Mouse (Mus musculus): ENCODE results near the gene Ccdc185.

Ccdc185 gene

GRCm38 (mm10) chr1:182749080-182749479, at the start of gene Ccdc185:
Gene Ccdc185, minus strand, starts transcription at chr1:182749180.
- no peak for DNase-seq (ENCODE audit: low spot score)

- no peak for DNase-seq (ENCODE audit: low spot score)
Measured at GRCm38 (mm10) chr1:182797048-182797447, 48.1 kb upstream of the Ccdc185 start.

- DNase-seq (ENCODE audit: low spot score), result no peak
Measured at GRCm38 (mm10) chr1:182794628-182795027, 45.6 kb upstream of the Ccdc185 start.

GRCm38 (mm10) chr1:182794221-182794620, 45.2 kb upstream of the Ccdc185 start:
- no peak for DNase-seq (ENCODE audit: low spot score)

- DNase-seq (ENCODE audit: low spot score), result peak; percentile 38
Measured at GRCm38 (mm10) chr1:182792521-182793071, 43.6 kb upstream of the Ccdc185 start.

- DNase-seq (ENCODE audit: low spot score), result no peak
Measured at GRCm38 (mm10) chr1:182788896-182789295, 39.9 kb upstream of the Ccdc185 start.

- no peak for DNase-seq (ENCODE audit: low spot score)
Measured at GRCm38 (mm10) chr1:182787030-182787429, 38.0 kb upstream of the Ccdc185 start.

GRCm38 (mm10) chr1:182785504-182785903, 36.5 kb upstream of the Ccdc185 start:
- no peak for DNase-seq (ENCODE audit: low spot score)

- no peak for DNase-seq (ENCODE audit: low spot score)
Measured at GRCm38 (mm10) chr1:182784784-182785183, 35.8 kb upstream of the Ccdc185 start.

- no peak for DNase-seq (ENCODE audit: low spot score)
Measured at GRCm38 (mm10) chr1:182783774-182784173, 34.8 kb upstream of the Ccdc185 start.

GRCm38 (mm10) chr1:182779024-182779520, 30.1 kb upstream of the Ccdc185 start:
- no peak for DNase-seq (ENCODE audit: low spot score)

- no peak for DNase-seq (ENCODE audit: low spot score)
Measured at GRCm38 (mm10) chr1:182778225-182778624, 29.2 kb upstream of the Ccdc185 start.

- no peak for DNase-seq (ENCODE audit: low spot score)
Measured at GRCm38 (mm10) chr1:182776749-182777410, 27.9 kb upstream of the Ccdc185 start.

- DNase-seq (ENCODE audit: low spot score), result no peak
Measured at GRCm38 (mm10) chr1:182775576-182775975, 26.6 kb upstream of the Ccdc185 start.

- no peak for DNase-seq (ENCODE audit: low spot score)
Measured at GRCm38 (mm10) chr1:182764541-182765281, 15.7 kb upstream of the Ccdc185 start.

- peak; percentile 38 for DNase-seq (ENCODE audit: low spot score)
Measured at GRCm38 (mm10) chr1:182763716-182764461, 14.9 kb upstream of the Ccdc185 start, which contains the start of gene Susd4. Gene Susd4, plus strand, starts transcription at chr1:182763860.

GRCm38 (mm10) chr1:182763191-182763715, 14.3 kb upstream of the Ccdc185 start:
- DNase-seq (ENCODE audit: low spot score), result no peak

GRCm38 (mm10) chr1:182758783-182759182, 9.8 kb upstream of the Ccdc185 start:
- DNase-seq (ENCODE audit: low spot score), result no peak

- no peak for DNase-seq (ENCODE audit: low spot score)
Measured at GRCm38 (mm10) chr1:182754865-182755264, 5.9 kb upstream of the Ccdc185 start.

GRCm38 (mm10) chr1:182753694-182754093, 4.7 kb upstream of the Ccdc185 start:
- no peak for DNase-seq (ENCODE audit: low spot score)

- DNase-seq (ENCODE audit: low spot score), result no peak
Measured at GRCm38 (mm10) chr1:182751301-182751700, 2.3 kb upstream of the Ccdc185 start.

- no peak for DNase-seq (ENCODE audit: low spot score)
Measured at GRCm38 (mm10) chr1:182747834-182748233, 1.1 kb downstream of the Ccdc185 start.

Measured in testis, postnatal 14 days (tissue).